Mouse (Mus musculus) central nervous system, embryonic 18 days (tissue): Measurements from ENCODE around the gene Pdk1. TPM values are rescaled to one million over a fixed set of nuclear protein-coding genes. Genes with fewer than 3 reads are reported as not detected.

Source experiments
- polyA plus RNA-seq: library from polyadenylated mRNA; depleted of rRNA; stranded (reverse); fragments of >200 nt; gene quantifications from 2 replicates; pipeline ENCODE4 v1.2.3, GENCODE M21; 2012; rRNA removed

The Pdk1 gene
- 22.2 and 23.1 TPM in 2 replicates for polyA plus RNA-seq

DNA sequence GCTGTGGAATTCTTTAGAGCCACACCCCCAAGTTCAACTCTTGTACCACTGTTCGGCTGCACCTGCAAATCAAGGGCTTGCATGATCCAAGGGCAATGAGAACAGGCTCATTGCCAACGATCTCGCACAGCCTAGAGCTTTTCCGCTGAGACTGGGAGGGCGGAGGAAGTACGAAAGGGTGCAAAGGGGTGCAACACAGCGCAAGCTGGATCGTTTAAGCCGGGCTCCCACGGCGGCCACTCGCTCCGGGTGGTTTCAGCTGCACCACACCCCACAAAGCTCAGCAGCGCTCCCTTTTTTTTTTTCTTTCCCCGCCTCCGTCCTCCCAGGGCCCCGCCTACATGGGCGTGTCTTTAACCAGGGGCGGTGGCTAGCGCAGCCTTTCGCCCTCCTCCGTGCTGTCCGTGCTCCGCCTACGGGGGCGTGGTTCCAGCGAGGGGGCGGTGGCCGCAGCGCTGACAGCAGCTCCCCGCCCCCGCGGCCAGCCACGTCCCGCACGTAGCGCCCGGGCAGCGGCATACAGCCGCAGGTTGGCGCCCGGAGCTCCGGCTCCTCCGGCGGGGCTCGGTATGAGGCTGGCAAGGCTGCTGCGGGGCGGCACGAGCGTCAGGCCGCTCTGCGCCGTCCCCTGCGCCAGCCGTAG is at the start of gene Pdk1:
Gene Pdk1 (plus strand): TSS at position 424 of the 643 bp plus-strand sequence.

Other genes starting within 250 kb of the Pdk1 start
- 26.2 and 31.8 TPM in 2 replicates for gene Itga6, start 127.6 kb upstream of the Pdk1 start, polyA plus RNA-seq
- gene Rapgef4, start 108.0 kb downstream of the Pdk1 start, polyA plus RNA-seq: 40.9 and 45.0 TPM in 2 replicates